Mouse (Mus musculus): ENCODE results near the gene Gp9. TPM values are rescaled to one million over a fixed set of nuclear protein-coding genes. Genes with fewer than 3 reads are reported as not detected.

Gp9 gene
- total and polyA plus RNA-seq, 2 experiments from 2014 or later, result not detected

DNA sequence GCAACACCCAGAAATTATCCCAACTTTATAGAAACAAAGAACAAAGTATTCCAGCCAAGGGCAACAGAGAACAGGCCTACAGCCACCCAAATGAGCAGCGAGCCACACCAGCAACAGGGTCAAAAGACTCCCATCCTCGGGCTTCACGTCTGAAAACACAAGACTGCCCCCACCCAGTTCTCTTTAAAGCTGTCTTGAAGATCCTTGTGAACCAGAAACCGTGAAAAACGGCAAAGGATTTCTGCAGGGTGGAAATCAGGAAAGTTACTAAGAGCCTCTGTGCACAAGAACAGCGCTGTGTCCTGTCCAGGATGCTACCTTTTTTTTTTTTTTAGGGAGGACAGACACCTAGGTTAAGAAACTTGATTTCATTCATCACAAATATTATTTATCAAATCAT is 32.4 kb downstream of the Gp9 start:
- peak overlapping the region; percentile 91 for H3K4me2 ChIP-seq (ENCODE audit: low read depth, low read length, poor library complexity, severe bottlenecking)
- H3K9ac ChIP-seq (replicated peaks; ENCODE audit: low read length, poor library complexity, severe bottlenecking), result no peak overlapping the region; the same call in 1 of the 2 replicates
- no peak for ATAC-seq (ENCODE audit: low FRiP score)
- no peaks in the 10 kb centered on the region for H3K27me3 ChIP-seq (ENCODE audit: insufficient read depth, low read length)
- TF ChIP-seq CTCF (IDR thresholded peaks at IDR 0.05), result no peak
- peaks cover 5% of the 10 kb centered on the region; the same call in 1 of the 2 replicates for H3K4me1 ChIP-seq (ENCODE audit: insufficient read depth, low read length)
- peaks cover 6% of the 10 kb centered on the region; the same call in 1 of the 2 replicates for H3K36me3 ChIP-seq (ENCODE audit: insufficient read depth, low read length)
- H3K9me3 ChIP-seq (ENCODE audit: low read length), result no peaks in the 10 kb centered on the region
- no peak overlapping the region for H3K27ac ChIP-seq (ENCODE audit: low read depth, low read length)
- WGBS, result 33% methylated on average over 6 of the region's 6 CpGs
- peak overlapping the region; percentile 75 for H3K4me3 ChIP-seq (ENCODE audit: low read depth, low read length)
- no peak for DNase-seq (ENCODE audit: low spot score)

DNA sequence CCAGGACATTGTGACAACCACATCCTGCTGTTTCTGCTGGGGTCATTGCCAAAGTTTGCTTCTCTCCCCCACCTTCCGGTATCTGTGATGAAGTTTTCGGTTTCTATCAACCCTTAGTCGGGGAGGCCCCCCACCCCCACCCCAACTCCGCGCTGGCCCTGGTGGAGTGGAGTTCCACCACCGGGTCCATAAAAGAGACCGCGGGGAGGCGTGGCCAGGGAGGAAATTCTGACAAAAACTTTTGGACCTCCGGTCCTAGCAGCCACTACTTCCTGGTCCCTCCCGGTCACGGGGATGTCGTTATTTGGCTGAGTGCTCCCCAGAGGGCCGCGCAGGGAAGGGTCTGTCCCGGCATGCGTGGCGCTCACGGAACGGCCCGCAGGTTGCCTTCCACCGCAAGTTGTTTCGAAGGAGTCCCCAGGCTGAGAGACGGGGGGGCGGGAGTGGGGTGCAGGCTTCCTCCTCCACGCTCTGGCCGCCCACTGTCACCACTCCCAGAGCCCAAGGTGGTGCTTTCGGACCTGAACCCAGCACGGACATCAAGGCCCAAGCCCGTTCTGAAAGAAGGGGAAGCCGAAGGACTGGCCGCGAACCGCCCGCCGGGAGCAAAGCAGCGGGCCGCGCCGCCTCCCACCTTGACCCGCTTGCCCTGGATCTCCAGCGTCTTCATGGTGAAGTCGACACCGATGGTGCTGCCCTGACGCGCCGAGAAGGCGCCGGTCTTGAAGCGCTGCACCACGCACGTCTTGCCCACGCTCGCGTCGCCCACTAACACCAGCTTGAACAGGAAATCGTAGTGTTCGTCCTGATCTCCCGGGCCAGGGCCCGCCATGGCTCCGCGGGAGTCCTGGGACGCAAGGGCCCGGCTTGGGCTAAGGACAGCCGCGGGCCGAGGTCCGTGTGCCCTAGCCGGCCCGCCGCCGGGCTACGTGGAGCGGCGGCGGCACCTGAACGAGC is 33.1 kb downstream of the Gp9 start:
- Histone ChIP-seq H3K4me3 (ENCODE audit: low read depth, low read length) (peak overlapping the region; percentile 75), H3K9me3 (ENCODE audit: low read length) (no peaks in the 10 kb centered on the region), H3K36me3 (ENCODE audit: insufficient read depth, low read length) (peaks cover 12% of the 10 kb centered on the region; the same call in 1 of the 2 replicates), H3K27ac (ENCODE audit: low read depth, low read length) (peak overlapping the region; percentile 67), H3K9ac (replicated peaks; ENCODE audit: low read length, poor library complexity, severe bottlenecking) (peak overlapping the region; percentile 83), H3K4me2 (ENCODE audit: low read depth, low read length, poor library complexity, severe bottlenecking) (peak overlapping the region; percentile 91), H3K4me1 (ENCODE audit: insufficient read depth, low read length) (peaks cover 5% of the 10 kb centered on the region; the same call in 1 of the 2 replicates), H3K27me3 (ENCODE audit: insufficient read depth, low read length) (no peaks in the 10 kb centered on the region)
- peak; percentile 51 for DNase-seq (ENCODE audit: low spot score)
- peak; percentile 71 for ATAC-seq (ENCODE audit: low FRiP score)
- WGBS, result 1% methylated on average over 52 of the region's 77 CpGs
- no peak for TF ChIP-seq CTCF (IDR thresholded peaks at IDR 0.05)

DNA sequence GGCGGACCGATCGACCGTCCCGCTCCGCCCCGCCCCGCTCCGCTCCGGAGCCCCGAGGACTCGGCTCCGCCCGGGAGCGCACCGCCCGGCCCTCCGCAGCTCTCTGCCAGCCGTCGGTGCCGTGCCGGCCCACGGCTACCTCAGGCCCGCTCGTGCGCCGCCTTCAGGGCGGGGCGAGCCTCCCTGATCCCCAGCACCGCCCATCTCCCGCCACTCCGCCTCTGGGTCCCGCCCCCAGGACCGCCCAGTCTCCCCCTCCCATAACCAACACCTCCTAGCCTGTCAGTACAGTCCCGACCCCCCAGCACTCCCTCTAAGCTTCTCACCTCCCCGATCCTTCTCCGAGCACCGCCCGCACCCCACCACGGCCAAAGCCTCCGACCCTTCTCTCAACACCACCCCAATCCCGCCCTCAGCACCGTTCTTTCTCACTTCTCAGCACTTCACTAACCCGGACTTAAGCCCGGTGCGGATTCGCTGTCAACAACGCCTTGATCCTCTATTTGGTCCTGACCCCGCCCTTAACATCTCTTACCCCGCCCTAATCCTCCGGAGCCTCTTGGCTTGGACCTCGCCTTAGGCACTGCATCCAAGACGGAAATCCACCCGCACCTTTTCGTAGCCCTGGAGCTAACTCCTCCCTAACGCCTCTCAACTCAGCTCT is 33.9 kb downstream of the Gp9 start, which contains the start of gene Rab43:
Rab43 (minus strand) TSS at position 490 of the 664 bp plus-strand sequence.
- Histone ChIP-seq H3K4me3 (ENCODE audit: low read depth, low read length) (peak within 1 kb of the TSS; percentile 75), H3K36me3 (ENCODE audit: insufficient read depth, low read length) (peaks cover 18% of the 10 kb centered on the region), H3K9me3 (ENCODE audit: low read length) (no peaks in the 10 kb centered on the region), H3K4me1 (ENCODE audit: insufficient read depth, low read length) (peaks cover 5% of the 10 kb centered on the region; the same call in 1 of the 2 replicates), H3K9ac (replicated peaks; ENCODE audit: low read length, poor library complexity, severe bottlenecking) (peak within 1 kb of the TSS; percentile 83), H3K27me3 (ENCODE audit: insufficient read depth, low read length) (no peaks in the 10 kb centered on the region), H3K27ac (ENCODE audit: low read depth, low read length) (peak within 1 kb of the TSS; percentile 67), H3K4me2 (ENCODE audit: low read depth, low read length, poor library complexity, severe bottlenecking) (peak within 1 kb of the TSS; percentile 91)
- WGBS, result under 1% methylated on average over 44 of the region's 56 CpGs
- TF ChIP-seq CTCF (IDR thresholded peaks at IDR 0.05), result peak; percentile 50
- peak; percentile 95 for ATAC-seq (ENCODE audit: low FRiP score)
- DNase-seq (ENCODE audit: low spot score), result peak; percentile 89

DNA sequence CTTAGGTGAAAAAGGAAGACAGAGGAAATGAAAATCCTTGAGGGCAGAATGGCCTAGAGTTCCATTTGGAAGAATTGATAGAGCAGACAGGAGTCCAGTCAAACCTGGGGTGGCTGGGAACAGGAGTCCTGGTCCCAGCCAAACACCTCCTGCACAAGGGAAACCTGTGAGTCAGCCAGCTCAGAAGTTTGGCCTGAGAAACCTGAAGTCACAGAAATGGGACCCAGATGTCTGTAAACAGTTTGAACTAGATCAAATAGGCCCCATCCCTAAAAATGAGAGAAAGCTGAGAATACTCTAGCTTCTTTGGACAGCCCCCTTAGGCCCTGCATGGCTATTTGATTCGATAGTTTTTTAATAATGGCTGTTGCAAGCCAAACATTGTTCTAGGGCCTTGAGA is 34.8 kb downstream of the Gp9 start:
- Histone ChIP-seq H3K9ac (replicated peaks; ENCODE audit: low read length, poor library complexity, severe bottlenecking) (no peak overlapping the region), H3K4me2 (ENCODE audit: low read depth, low read length, poor library complexity, severe bottlenecking) (no peak overlapping the region), H3K4me3 (ENCODE audit: low read depth, low read length) (no peak overlapping the region), H3K4me1 (ENCODE audit: insufficient read depth, low read length) (peaks cover 5% of the 10 kb centered on the region; the same call in 1 of the 2 replicates), H3K9me3 (ENCODE audit: low read length) (no peaks in the 10 kb centered on the region), H3K27me3 (ENCODE audit: insufficient read depth, low read length) (no peaks in the 10 kb centered on the region), H3K36me3 (ENCODE audit: insufficient read depth, low read length) (peaks cover 24% of the 10 kb centered on the region), H3K27ac (ENCODE audit: low read depth, low read length) (no peak overlapping the region)
- DNase-seq (ENCODE audit: low spot score) (no peak), ATAC-seq (ENCODE audit: low FRiP score) (no peak)
- 79% methylated on average over 1 of the region's 1 CpGs for WGBS
- no peak for TF ChIP-seq CTCF (IDR thresholded peaks at IDR 0.05)

DNA sequence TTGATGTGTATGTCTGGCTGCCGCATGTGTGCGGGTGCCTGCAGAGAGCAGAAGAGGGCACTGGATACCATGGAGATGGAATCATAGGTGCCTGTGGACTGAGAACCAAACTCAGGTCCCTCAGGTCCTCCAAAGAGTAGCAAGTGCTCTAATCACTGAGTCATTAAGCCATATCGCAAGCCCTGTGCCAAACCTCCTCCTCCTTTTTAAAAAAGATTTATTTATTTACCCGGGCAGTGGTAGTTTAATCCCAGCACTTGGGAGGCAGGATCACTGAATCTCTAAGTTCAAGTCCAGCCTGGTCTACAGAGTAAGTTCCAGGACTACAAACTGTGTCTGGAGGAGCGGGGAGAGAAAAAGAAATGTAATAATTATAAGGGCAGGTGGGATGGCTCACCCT is 36.6 kb downstream of the Gp9 start:
- peaks cover 40% of the 10 kb centered on the region for H3K36me3 ChIP-seq (ENCODE audit: insufficient read depth, low read length)
- no peak for TF ChIP-seq CTCF (IDR thresholded peaks at IDR 0.05)
- no peak overlapping the region for H3K27ac ChIP-seq (ENCODE audit: low read depth, low read length)
- no peaks in the 10 kb centered on the region for H3K9me3 ChIP-seq (ENCODE audit: low read length)
- H3K4me1 ChIP-seq (ENCODE audit: insufficient read depth, low read length), result peaks cover 5% of the 10 kb centered on the region; the same call in 1 of the 2 replicates
- no peaks in the 10 kb centered on the region for H3K27me3 ChIP-seq (ENCODE audit: insufficient read depth, low read length)
- 93% methylated on average over 5 of the region's 5 CpGs for WGBS
- no peak overlapping the region for H3K4me3 ChIP-seq (ENCODE audit: low read depth, low read length)
- no peak for ATAC-seq (ENCODE audit: low FRiP score)
- no peak for DNase-seq (ENCODE audit: low spot score)
- H3K4me2 ChIP-seq (ENCODE audit: low read depth, low read length, poor library complexity, severe bottlenecking), result no peak overlapping the region
- no peak overlapping the region for H3K9ac ChIP-seq (replicated peaks; ENCODE audit: low read length, poor library complexity, severe bottlenecking)

Measured in midbrain, postnatal 0 days (tissue).